Mouse (Mus musculus) bone marrow, adult 2 months (tissue): ENCODE data around the gene Col23a1. TPM values are rescaled to one million over a fixed set of nuclear protein-coding genes. Genes with fewer than 3 reads are reported as not detected.

Experiments
- H3K27ac ChIP-seq: fragments of 200-500 bp; 2 replicates; pipeline ENCODE4 v1.5.1; 2012; ENCODE audit warnings: low read depth, mild to moderate bottlenecking, control low read depth, inconsistent platforms, low read length; ENCODE audit not compliant: control insufficient read depth, poor library complexity, insufficient read depth
- H3K4me1 ChIP-seq: fragments of 200-500 bp; 2 replicates; pipeline ENCODE4 v1.6.1; 2011; ENCODE audit warnings: low read length; ENCODE audit not compliant: control insufficient read depth, insufficient read depth
- H3K4me3 ChIP-seq: fragments of 200-500 bp; replicated peaks from 2 replicates; pipeline ENCODE3; 2011; ENCODE audit warnings: mild to moderate bottlenecking, low read depth, low read length, control low read depth; ENCODE audit not compliant: control insufficient read depth
- CTCF ChIP-seq: fragments of 200-500 bp; IDR thresholded peaks from 2 replicates; pipeline ENCODE4 v1.5.1; 2011; ENCODE audit warnings: low read length, control low read depth; ENCODE audit not compliant: control insufficient read depth, insufficient read depth
- POLR2A ChIP-seq: fragments of 200-500 bp; IDR thresholded peaks from 2 replicates; pipeline ENCODE4 v1.6.1; 2011; ENCODE audit warnings: low read depth, mild to moderate bottlenecking, control low read depth, low read length, borderline replicate concordance; ENCODE audit not compliant: control insufficient read depth
- WGBS: fragments of 180-500 bp; shearing (Covaris S2); methylation state at CpG from one replicate; pipeline ENCODE4 v1.1.7; 2018; 5-methylcytosine and 5-hydroxymethylcytosine counted together
- polyA plus RNA-seq: library from polyadenylated mRNA; stranded (reverse); fragments of >200 nt; gene quantifications from 2 replicates; pipeline ENCODE4 v1.2.4, GENCODE M21; 2011; ENCODE audit warnings: low replicate concordance; ENCODE audit not compliant: missing spikeins, insufficient read depth, insufficient read length

The Col23a1 gene
- polyA plus RNA-seq, 1 experiment, result not detected

DNA sequence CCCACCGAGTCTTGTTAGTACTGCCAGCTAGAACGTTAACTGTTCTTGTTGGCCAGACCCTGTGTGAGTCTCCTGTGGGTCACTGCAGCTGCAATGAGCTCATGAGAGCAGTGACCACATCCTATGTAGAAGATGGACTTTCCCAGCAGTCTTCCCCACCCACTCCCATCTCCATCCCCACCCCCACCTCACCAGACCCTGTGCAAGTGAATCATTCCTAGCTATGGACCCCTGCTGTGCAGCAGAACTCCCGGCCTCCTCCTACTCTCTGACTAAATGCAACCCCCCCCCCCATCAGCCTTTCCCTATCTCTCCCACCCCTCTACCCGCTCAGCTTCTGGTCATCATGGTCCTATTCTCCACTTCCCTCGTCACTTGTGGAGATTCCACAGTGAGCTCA lies 167.9 kb downstream of the Col23a1 start:
- WGBS, result 42% methylated on average over 5 of the region's 5 CpGs
- Histone ChIP-seq H3K27ac (no peak overlapping the region), H3K4me3 (no peak overlapping the region), H3K4me1 (no peaks in the 10 kb centered on the region)
- no peak for TF ChIP-seq POLR2A
- TF ChIP-seq CTCF, result no peak

DNA sequence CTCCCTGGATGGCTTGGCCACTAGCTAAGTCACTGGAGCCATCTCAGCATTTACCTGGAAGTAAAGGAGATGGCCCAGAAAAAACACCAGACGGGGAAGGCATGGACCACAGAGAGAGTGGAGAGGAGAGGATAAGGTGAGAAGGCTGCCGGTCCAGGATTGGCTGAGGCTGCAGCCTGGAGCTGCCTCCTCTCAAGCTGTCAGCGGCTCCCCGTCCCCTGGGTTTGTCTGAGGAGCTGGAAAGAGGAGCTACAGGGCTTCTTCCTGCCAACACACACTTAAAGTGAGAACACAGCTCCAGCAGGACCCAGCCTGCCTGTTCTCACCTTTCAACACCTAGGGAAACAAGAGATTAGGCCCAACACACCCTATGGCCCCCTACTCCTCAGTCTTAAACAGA lies 168.9 kb downstream of the Col23a1 start:
- Histone ChIP-seq H3K4me1 (no peaks in the 10 kb centered on the region), H3K4me3 (no peak overlapping the region), H3K27ac (no peak overlapping the region)
- TF ChIP-seq POLR2A (no peak), CTCF (no peak)
- 72% methylated on average over 4 of the region's 4 CpGs for WGBS

DNA sequence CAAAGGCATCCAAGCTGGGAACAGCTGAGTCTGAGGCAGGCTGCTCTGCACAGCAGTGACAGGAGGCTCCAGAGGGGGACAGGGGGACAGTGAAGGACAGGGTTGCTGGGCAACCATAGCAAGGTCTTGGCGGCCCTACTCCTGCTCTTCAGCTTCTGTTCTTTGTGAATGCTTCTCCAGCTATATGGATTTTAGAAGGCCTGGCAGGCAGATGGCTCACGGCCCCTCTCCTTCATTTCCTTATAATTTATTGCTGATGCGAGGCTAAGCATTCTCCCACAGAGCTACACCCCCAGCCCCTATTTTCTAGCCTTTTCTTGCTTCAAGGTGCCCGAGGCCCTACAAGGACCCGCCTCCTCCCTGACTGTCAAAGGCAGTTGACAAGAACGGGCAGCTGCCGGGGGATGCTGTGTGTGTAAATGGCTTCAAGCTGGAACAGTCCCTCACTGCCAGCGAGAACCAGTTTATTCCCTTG lies 169.9 kb downstream of the Col23a1 start:
- 81% methylated on average over 8 of the region's 8 CpGs for WGBS
- Histone ChIP-seq H3K27ac (no peak overlapping the region), H3K4me1 (no peaks in the 10 kb centered on the region), H3K4me3 (no peak overlapping the region)
- TF ChIP-seq POLR2A (no peak), CTCF (no peak)

DNA sequence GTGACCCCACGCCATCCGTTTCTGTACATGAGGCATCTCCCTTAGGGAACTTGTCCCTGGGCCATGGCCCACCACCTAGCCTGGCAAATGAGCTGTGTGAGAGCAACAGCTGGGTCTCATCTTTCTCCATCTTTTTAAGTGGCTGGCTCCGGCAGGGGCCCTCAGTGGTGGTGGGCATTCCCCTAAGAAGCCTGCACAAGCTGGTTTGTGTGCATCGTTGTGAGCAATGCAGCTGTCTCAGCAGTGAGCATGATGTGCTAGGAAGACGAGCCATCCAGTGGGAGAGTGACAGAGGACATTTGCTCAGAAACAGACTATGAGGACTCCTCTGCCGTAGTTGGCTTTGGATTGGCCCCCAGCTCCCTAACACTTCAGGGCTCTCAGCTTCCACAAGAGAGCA lies 179.0 kb downstream of the Col23a1 start:
- WGBS, result 76% methylated on average over 6 of the region's 6 CpGs
- Histone ChIP-seq H3K27ac (no peak overlapping the region), H3K4me3 (no peak overlapping the region), H3K4me1 (no peaks in the 10 kb centered on the region)
- TF ChIP-seq CTCF, result no peak
- no peak for TF ChIP-seq POLR2A

DNA sequence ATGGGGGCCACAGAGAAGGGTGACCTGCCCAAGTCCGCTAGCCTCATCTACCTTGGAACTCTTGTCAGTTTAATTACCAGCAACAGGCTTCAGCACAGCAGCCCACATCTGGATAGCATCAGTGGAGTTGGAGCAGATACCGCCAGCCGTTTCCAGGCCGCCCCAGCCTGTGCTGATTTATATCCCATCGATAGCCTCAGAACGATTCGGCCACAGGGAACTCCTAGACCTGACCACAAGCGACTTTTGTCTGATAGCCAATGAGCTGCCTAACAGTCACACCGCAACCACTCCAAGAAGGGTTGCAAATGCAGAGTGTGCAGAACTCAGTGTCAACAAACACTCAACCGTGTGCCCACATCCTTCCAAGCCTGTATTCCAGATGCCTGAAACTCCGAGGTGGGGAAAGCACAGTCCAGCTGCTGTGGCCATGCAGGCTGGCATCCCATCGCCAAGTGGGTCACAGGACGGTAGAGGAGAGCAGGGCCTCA lies 179.7 kb downstream of the Col23a1 start:
- 47% methylated on average over 13 of the region's 13 CpGs for WGBS
- H3K4me1 ChIP-seq, result no peaks in the 10 kb centered on the region
- TF ChIP-seq POLR2A, result no peak
- no peak for TF ChIP-seq CTCF
- no peak overlapping the region for H3K4me3 ChIP-seq
- H3K27ac ChIP-seq, result no peak overlapping the region

DNA sequence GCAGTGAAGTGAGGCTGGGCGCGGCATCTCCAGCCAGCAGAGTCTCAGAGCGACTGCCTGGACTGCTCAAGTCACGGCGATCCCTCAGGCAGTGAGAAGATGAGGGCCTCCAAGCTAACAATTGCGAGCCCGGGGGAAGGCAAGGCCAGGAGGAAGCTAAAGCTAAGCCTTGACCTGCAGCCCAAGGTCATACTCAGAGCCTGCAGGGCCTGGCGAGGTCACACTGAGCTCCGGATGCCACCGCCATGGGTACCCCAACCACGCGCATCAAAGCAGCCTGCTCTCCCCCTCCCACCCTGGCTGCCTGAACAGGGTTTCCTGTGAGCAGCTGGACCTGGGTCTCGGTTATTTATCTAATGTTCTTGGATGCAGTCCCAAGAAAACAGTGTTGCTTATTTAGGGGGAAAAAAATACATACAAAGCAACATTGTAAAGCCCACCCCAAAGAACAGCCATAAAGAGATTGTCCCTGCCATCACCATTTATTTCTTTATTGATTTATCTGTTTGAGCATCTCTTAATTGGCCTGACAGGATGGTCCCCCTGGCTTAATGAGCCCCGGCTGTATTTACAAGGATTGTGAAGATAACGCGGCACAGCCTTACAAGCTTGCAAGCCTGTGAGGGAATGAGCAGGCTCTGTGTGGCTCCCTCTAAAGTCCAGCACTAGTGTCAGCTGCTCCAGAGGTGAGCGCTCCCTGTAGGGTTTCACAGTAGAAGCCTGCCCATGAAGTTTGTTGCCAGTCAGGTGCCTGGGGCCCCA lies 180.8 kb downstream of the Col23a1 start:
- H3K4me3 ChIP-seq, result no peak overlapping the region
- no peak for TF ChIP-seq CTCF
- no peak for TF ChIP-seq POLR2A
- no peaks in the 10 kb centered on the region for H3K4me1 ChIP-seq
- no peak overlapping the region for H3K27ac ChIP-seq
- 59% methylated on average over 17 of the region's 17 CpGs for WGBS

DNA sequence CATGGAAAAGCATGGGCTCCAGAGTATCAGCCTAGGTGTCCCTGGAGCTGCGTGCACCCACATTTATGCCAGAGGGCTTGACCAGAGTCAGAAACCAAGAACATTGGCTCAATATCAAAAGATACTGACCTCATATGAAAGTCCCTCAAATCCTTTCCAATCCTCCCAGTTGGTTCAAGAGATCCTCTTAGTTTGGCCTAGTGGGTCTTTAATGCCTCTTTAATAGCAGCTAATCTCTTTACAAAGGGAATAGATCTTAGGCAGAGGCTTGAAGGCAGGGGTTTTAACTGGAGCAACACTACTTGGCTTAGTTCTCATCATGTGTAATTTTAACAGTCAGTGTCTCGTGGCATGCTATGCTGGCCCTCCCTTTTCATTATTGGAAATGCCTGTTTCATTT lies 184.0 kb downstream of the Col23a1 start:
- Histone ChIP-seq H3K4me3 (no peak overlapping the region), H3K4me1 (no peaks in the 10 kb centered on the region), H3K27ac (no peak overlapping the region)
- 83% methylated on average over 2 of the region's 2 CpGs for WGBS
- TF ChIP-seq CTCF, result no peak
- no peak for TF ChIP-seq POLR2A

DNA sequence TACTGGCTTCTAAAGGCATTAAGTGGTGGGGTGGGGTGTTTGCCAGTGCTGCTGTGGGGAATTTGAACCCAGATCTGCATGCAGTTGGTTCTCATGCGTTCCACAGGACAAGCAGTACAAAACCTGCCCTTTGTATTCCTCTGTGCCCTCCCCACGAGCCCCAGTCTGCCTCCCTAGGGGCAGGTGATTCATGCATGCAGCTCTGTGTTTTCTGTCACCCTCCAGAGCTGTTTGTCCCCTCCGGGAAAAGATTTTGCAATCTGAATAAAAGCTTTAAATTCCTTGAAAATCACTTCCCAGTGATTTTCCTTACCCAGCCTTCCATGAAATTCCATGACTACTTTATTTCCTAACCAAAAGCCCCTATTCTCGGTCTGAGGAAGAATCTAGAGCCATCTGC lies 186.8 kb downstream of the Col23a1 start:
- TF ChIP-seq CTCF (no peak), POLR2A (no peak)
- WGBS, result 53% methylated on average over 4 of the region's 4 CpGs
- Histone ChIP-seq H3K4me3 (no peak overlapping the region), H3K4me1 (no peaks in the 10 kb centered on the region), H3K27ac (no peak overlapping the region)

DNA sequence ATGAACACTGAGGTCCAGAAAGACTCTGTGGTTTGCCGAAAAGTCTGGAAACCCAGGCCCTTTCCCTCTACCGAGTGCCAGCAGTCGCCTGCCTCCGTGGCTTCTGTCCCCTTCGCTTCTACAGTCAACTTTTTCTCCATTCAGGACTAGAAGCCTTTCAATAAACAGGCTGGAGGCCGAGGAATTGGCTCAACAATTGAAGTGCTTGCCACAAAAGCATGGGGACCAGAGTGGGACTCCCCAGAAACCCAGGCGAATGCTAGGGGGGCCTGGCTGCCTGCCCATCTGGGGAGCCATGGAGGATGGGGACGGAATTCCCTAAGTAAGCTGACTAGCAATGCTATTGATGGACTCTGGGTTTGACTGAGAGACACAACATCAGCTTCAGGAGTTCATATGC lies 187.9 kb downstream of the Col23a1 start:
- TF ChIP-seq POLR2A (no peak), CTCF (no peak)
- no peak overlapping the region for H3K4me3 ChIP-seq
- no peak overlapping the region for H3K27ac ChIP-seq
- WGBS, result 74% methylated on average over 8 of the region's 8 CpGs
- H3K4me1 ChIP-seq, result no peaks in the 10 kb centered on the region
